Mouse (Mus musculus): Measurements from ENCODE around the gene Akap2.

Gene Akap2

GRCm38 (mm10) chr4:57798286-57799018 lies 81.0 kb downstream of the Akap2 start:
- DNase-seq = no peak

- no peak for DNase-seq
These were observed 81.8 kb downstream of the Akap2 start for GRCm38 (mm10) chr4:57799297-57799696.

- no peak for DNase-seq
These were observed 83.8 kb downstream of the Akap2 start for GRCm38 (mm10) chr4:57801239-57801638.

GRCm38 (mm10) chr4:57801986-57802385 lies 84.5 kb downstream of the Akap2 start:
- no peak for DNase-seq

- no peak for DNase-seq
These were observed 85.0 kb downstream of the Akap2 start for GRCm38 (mm10) chr4:57802411-57802810.

- DNase-seq = no peak
These were observed 87.4 kb downstream of the Akap2 start for GRCm38 (mm10) chr4:57804902-57805301.

- no peak for DNase-seq
These were observed 92.0 kb downstream of the Akap2 start for GRCm38 (mm10) chr4:57809449-57809848.

- DNase-seq = no peak
These were observed 94.6 kb downstream of the Akap2 start for GRCm38 (mm10) chr4:57812075-57812474.

GRCm38 (mm10) chr4:57812916-57813575 lies 95.6 kb downstream of the Akap2 start:
- peak; percentile 26 to 53 for DNase-seq

- DNase-seq = no peak
These were observed 96.1 kb downstream of the Akap2 start for GRCm38 (mm10) chr4:57813576-57813945.

GRCm38 (mm10) chr4:57815355-57815754 lies 97.9 kb downstream of the Akap2 start:
- no peak for DNase-seq

GRCm38 (mm10) chr4:57816146-57816545 lies 98.7 kb downstream of the Akap2 start:
- DNase-seq = no peak

- no peak for DNase-seq
These were observed 103.5 kb downstream of the Akap2 start for GRCm38 (mm10) chr4:57820839-57821374.

GRCm38 (mm10) chr4:57821556-57822356 lies 104.3 kb downstream of the Akap2 start:
- DNase-seq = peak; percentile 24 to 47

- no peak for DNase-seq
These were observed 105.2 kb downstream of the Akap2 start for GRCm38 (mm10) chr4:57822641-57823040.

GRCm38 (mm10) chr4:57824626-57825240 lies 107.3 kb downstream of the Akap2 start:
- DNase-seq = no peak

GRCm38 (mm10) chr4:57826272-57826671 lies 108.8 kb downstream of the Akap2 start:
- DNase-seq = no peak

GRCm38 (mm10) chr4:57829131-57829530 lies 111.7 kb downstream of the Akap2 start:
- no peak for DNase-seq

- no peak for DNase-seq
These were observed 112.3 kb downstream of the Akap2 start for GRCm38 (mm10) chr4:57829740-57830139.

GRCm38 (mm10) chr4:57832318-57832717 lies 114.9 kb downstream of the Akap2 start:
- DNase-seq = no peak

GRCm38 (mm10) chr4:57833060-57833459 lies 115.6 kb downstream of the Akap2 start:
- no peak for DNase-seq

GRCm38 (mm10) chr4:57834141-57834540 lies 116.7 kb downstream of the Akap2 start:
- no peak for DNase-seq

GRCm38 (mm10) chr4:57837089-57837488 lies 119.6 kb downstream of the Akap2 start:
- no peak for DNase-seq

Measured in kidney, postnatal 4 days (tissue).